Mouse (Mus musculus) E14TG2a.4 (cell line): Measurements from ENCODE around the gene Pom121.

ENCODE experiments used
- CTCF ChIP-seq: conservative IDR thresholded peaks from 2 replicates; pipeline ENCODE4 v1.5.1; 2014; ENCODE audit warnings: low read length
- POU5F1 ChIP-seq: IDR thresholded peaks from 2 replicates; pipeline ENCODE4 v1.6.1; 2014; ENCODE audit warnings: low read length, borderline replicate concordance

- TF ChIP-seq CTCF (no peak), POU5F1 (no peak)
Observed at GRCm38 (mm10) chr5:135349862-135350261, 44.5 kb downstream of the Pom121 start, which contains the start of gene Fkbp6.
